Mouse (Mus musculus) induced T-regulatory cell, adult 2 months (primary cell): ENCODE measurements around the gene Bhlhe41.

Experiments
- DNase-seq: peaks from one replicate; pipeline ENCODE4 v3.0.0-alpha.2; 2012; ENCODE audit warnings: low read depth

Bhlhe41 gene

GRCm38 (mm10) chr6:145865289-145865885, at the start of gene Bhlhe41:
Gene Bhlhe41, minus strand, starts transcription at chr6:145865558.
- DNase-seq = peak; percentile 52

- no peak for DNase-seq
These were observed 46.9 kb upstream of the Bhlhe41 start for GRCm38 (mm10) chr6:145912232-145912631.

- DNase-seq = peak; percentile 15
These were observed 45.4 kb upstream of the Bhlhe41 start for GRCm38 (mm10) chr6:145910469-145911426.

GRCm38 (mm10) chr6:145909943-145910342, 44.6 kb upstream of the Bhlhe41 start:
- no peak for DNase-seq

- no peak for DNase-seq
These were observed 40.9 kb upstream of the Bhlhe41 start for GRCm38 (mm10) chr6:145906096-145906890.

- DNase-seq = no peak
These were observed 39.3 kb upstream of the Bhlhe41 start for GRCm38 (mm10) chr6:145904616-145905015.

- DNase-seq = no peak
These were observed 38.8 kb upstream of the Bhlhe41 start for GRCm38 (mm10) chr6:145904169-145904568.

GRCm38 (mm10) chr6:145894669-145895342, 29.4 kb upstream of the Bhlhe41 start:
- peak; percentile 20 for DNase-seq

GRCm38 (mm10) chr6:145893366-145894021, 28.1 kb upstream of the Bhlhe41 start:
- peak; percentile 7 for DNase-seq

- no peak for DNase-seq
These were observed 27.3 kb upstream of the Bhlhe41 start for GRCm38 (mm10) chr6:145892381-145893265.

GRCm38 (mm10) chr6:145891951-145892350, 26.6 kb upstream of the Bhlhe41 start:
- DNase-seq = no peak

- DNase-seq = no peak
These were observed 22.4 kb upstream of the Bhlhe41 start for GRCm38 (mm10) chr6:145887719-145888118.

GRCm38 (mm10) chr6:145886277-145886676, 20.9 kb upstream of the Bhlhe41 start:
- no peak for DNase-seq

GRCm38 (mm10) chr6:145885069-145885468, 19.7 kb upstream of the Bhlhe41 start:
- DNase-seq = no peak

- peak; percentile 42 for DNase-seq
These were observed 18.3 kb upstream of the Bhlhe41 start for GRCm38 (mm10) chr6:145883668-145884067.

- DNase-seq = peak; percentile 44
These were observed 17.7 kb upstream of the Bhlhe41 start for GRCm38 (mm10) chr6:145883010-145883409.

- DNase-seq = no peak
These were observed 15.3 kb upstream of the Bhlhe41 start for GRCm38 (mm10) chr6:145880609-145881008.

GRCm38 (mm10) chr6:145876986-145877735, 11.8 kb upstream of the Bhlhe41 start:
- no peak for DNase-seq

- no peak for DNase-seq
These were observed 8.0 kb upstream of the Bhlhe41 start for GRCm38 (mm10) chr6:145873354-145873753.
